Mouse (Mus musculus): ENCODE measurements around the gene Zfp821. TPM values are rescaled to one million over a fixed set of nuclear protein-coding genes. Genes with fewer than 3 reads are reported as not detected.

Zfp821 gene
- polyA plus RNA-seq, 1 experiment from 2014 or later = 13.2 TPM

DNA sequence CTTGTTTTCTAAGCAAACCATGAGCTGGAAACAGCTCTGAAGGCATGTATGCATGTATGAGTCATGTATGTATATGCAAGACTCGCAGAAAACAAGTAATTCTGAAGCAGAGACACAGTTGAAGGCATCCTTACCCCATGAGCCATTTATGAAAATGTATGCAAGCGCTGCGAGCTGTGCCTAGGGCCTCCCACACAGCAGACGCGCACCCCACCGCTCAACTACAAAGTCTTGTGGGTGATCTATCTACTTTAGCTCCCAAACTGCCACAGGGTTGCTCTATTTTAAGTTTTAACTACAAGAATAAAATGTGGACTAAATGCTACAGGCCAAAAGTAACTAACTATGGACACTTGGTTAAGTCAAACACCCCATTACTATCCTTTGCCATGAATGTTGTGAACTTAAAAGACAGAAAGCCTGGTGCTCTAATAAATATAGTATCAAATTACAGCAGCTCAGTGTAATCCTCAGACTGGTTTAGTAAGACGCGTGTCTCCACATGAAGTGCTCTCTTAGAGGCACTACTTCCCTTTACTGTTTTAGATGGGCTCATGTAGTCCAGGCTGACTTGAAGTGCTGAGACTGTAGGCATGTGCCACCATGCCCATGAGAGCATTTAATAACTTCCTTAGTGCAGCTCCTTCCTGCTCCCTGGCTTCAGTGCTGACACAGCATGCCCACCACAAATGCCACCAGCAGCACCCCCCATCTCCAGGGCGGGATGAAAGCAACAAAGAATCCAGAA lies 29.3 kb upstream of the Zfp821 start:
- DNase-seq (ENCODE audit: low spot score) (no peak), ATAC-seq (no peak)
- H3K9ac ChIP-seq (replicated peaks; ENCODE audit: low read depth) = no peak overlapping the region
- 92% methylated on average over 9 of the region's 9 CpGs for WGBS
- H3K9me3 ChIP-seq (ENCODE audit: low read length) = no peaks in the 10 kb centered on the region
- H3K4me1 ChIP-seq (ENCODE audit: insufficient read depth, low read depth, low read length) = no peaks in the 10 kb centered on the region
- H3K36me3 ChIP-seq (ENCODE audit: insufficient read depth, low read length) = peaks cover 57% of the 10 kb centered on the region
- no peak overlapping the region for H3K27ac ChIP-seq (ENCODE audit: low read length)
- TF ChIP-seq CTCF (IDR thresholded peaks at IDR 0.05) = no peak
- TF ChIP-seq EP300 (IDR thresholded peaks at IDR 0.05) = no peak
- no peak overlapping the region for H3K4me2 ChIP-seq (replicated peaks; ENCODE audit: low read depth, low read length)
- no peak overlapping the region for H3K4me3 ChIP-seq (ENCODE audit: low read depth, low read length)
- H3K27me3 ChIP-seq (replicated peaks; ENCODE audit: insufficient read depth, low read length) = no peaks in the 10 kb centered on the region

DNA sequence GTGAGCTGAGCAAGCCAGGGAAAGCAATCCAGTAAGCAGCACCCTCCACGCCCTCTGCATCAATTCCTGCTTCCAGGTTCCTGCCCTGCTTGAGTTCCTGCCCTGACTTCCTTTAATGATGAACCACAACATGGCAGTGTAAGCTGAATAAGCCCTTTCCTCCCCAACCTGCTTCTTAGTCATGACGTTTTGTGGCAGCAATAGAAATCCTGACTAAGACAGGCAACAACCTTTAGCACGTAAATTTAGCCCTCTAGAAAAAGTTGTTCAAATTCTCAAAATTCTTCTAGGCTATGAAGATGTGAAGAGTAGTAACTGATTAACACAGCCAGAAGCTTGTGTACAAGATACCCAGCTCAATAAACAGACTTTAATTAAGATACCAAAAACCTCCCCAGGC lies 23.8 kb upstream of the Zfp821 start:
- Histone ChIP-seq H3K4me3 (ENCODE audit: low read depth, low read length) (no peak overlapping the region), H3K4me1 (ENCODE audit: insufficient read depth, low read depth, low read length) (no peaks in the 10 kb centered on the region), H3K4me2 (replicated peaks; ENCODE audit: low read depth, low read length) (no peak overlapping the region), H3K27me3 (replicated peaks; ENCODE audit: insufficient read depth, low read length) (no peaks in the 10 kb centered on the region), H3K27ac (ENCODE audit: low read length) (no peak overlapping the region), H3K9me3 (ENCODE audit: low read length) (no peaks in the 10 kb centered on the region), H3K9ac (replicated peaks; ENCODE audit: low read depth) (no peak overlapping the region), H3K36me3 (ENCODE audit: insufficient read depth, low read length) (peaks cover 40% of the 10 kb centered on the region)
- no peak for TF ChIP-seq CTCF (IDR thresholded peaks at IDR 0.05)
- TF ChIP-seq EP300 (IDR thresholded peaks at IDR 0.05) = no peak
- ATAC-seq = no peak
- DNase-seq (ENCODE audit: low spot score) = no peak
- 51% methylated on average over 3 of the region's 3 CpGs for WGBS

DNA sequence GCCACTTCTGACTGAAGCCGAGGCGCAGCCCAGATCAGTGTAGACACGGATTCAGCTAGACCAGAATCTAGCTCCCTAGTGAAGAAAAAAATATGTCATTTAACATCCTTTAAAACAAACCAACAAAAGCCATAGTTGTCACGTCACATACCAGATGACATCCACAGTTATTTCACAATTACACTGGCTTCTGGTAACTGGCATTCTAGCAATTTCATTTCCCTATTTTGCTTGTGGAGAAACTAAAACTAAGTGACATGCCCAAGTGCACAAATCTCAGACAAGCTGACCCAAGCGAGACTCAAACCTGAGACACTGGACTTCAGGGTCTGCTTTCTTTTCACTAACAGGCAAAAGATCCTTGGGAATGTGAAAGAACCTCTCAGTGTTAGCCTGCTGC lies 23.2 kb upstream of the Zfp821 start:
- Histone ChIP-seq H3K4me3 (ENCODE audit: low read depth, low read length) (no peak overlapping the region), H3K9me3 (ENCODE audit: low read length) (no peaks in the 10 kb centered on the region), H3K36me3 (ENCODE audit: insufficient read depth, low read length) (peaks cover 35% of the 10 kb centered on the region), H3K4me2 (replicated peaks; ENCODE audit: low read depth, low read length) (no peak overlapping the region), H3K27ac (ENCODE audit: low read length) (no peak overlapping the region), H3K27me3 (replicated peaks; ENCODE audit: insufficient read depth, low read length) (no peaks in the 10 kb centered on the region), H3K9ac (replicated peaks; ENCODE audit: low read depth) (no peak overlapping the region), H3K4me1 (ENCODE audit: insufficient read depth, low read depth, low read length) (no peaks in the 10 kb centered on the region)
- ATAC-seq (no peak), DNase-seq (ENCODE audit: low spot score) (peak; percentile 40)
- 91% methylated on average over 5 of the region's 5 CpGs for WGBS
- no peak for TF ChIP-seq EP300 (IDR thresholded peaks at IDR 0.05)
- TF ChIP-seq CTCF (IDR thresholded peaks at IDR 0.05) = no peak

DNA sequence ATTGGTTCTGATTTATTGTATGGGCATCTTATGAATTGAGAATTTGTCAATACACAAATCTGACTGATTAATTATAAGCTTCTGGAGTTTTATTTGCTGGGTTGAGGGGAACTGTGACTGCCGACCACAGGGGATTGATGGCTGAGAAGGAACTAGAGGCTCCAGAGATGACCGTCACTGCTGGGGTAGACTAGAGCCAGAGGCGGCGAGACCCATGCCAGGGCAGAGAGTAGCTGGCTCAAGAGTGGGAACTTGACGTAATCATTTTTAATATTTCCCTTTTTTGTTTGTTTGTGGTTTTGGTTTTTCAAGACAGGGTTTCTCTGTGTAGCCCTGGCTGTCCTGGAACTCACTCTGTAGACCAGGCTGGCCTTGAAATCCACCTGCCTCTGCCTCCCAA lies 18.1 kb upstream of the Zfp821 start:
- Histone ChIP-seq H3K27me3 (replicated peaks; ENCODE audit: insufficient read depth, low read length) (no peaks in the 10 kb centered on the region), H3K9me3 (ENCODE audit: low read length) (no peaks in the 10 kb centered on the region), H3K4me2 (replicated peaks; ENCODE audit: low read depth, low read length) (no peak overlapping the region), H3K36me3 (ENCODE audit: insufficient read depth, low read length) (peaks cover 5% of the 10 kb centered on the region; the same call in 1 of the 2 replicates), H3K4me3 (ENCODE audit: low read depth, low read length) (no peak overlapping the region), H3K9ac (replicated peaks; ENCODE audit: low read depth) (no peak overlapping the region), H3K4me1 (ENCODE audit: insufficient read depth, low read depth, low read length) (peaks cover 7% of the 10 kb centered on the region), H3K27ac (ENCODE audit: low read length) (no peak overlapping the region)
- ATAC-seq = no peak
- WGBS = 84% methylated on average over 5 of the region's 5 CpGs
- TF ChIP-seq EP300 (IDR thresholded peaks at IDR 0.05) (no peak), CTCF (IDR thresholded peaks at IDR 0.05) (no peak)
- no peak for DNase-seq (ENCODE audit: low spot score)

DNA sequence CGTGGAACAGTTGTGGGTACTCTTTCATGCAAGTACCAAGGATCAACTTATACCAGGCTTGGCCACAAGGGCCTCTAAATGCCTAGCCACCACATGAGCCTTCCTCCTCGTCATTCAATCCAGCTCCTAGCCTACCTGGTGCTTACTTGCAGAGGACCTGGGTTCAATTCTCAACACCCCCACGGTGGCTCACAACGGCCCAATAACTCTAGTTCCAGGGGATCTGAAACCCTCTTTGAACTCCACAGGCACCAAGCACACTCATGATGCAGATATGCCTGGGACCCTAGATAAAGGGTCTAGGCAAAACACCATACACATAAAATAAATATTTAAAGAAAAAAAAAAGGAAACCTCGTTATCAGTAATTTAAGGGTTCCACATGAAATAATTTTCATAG lies 13.6 kb upstream of the Zfp821 start:
- TF ChIP-seq CTCF (IDR thresholded peaks at IDR 0.05) = peak; percentile 38
- no peak for TF ChIP-seq EP300 (IDR thresholded peaks at IDR 0.05)
- Histone ChIP-seq H3K9ac (replicated peaks; ENCODE audit: low read depth) (no peak overlapping the region), H3K36me3 (ENCODE audit: insufficient read depth, low read length) (no peaks in the 10 kb centered on the region), H3K9me3 (ENCODE audit: low read length) (no peaks in the 10 kb centered on the region), H3K27ac (ENCODE audit: low read length) (no peak overlapping the region), H3K27me3 (replicated peaks; ENCODE audit: insufficient read depth, low read length) (no peaks in the 10 kb centered on the region), H3K4me3 (ENCODE audit: low read depth, low read length) (peak overlapping the region; percentile 98), H3K4me2 (replicated peaks; ENCODE audit: low read depth, low read length) (peak overlapping the region; percentile 62), H3K4me1 (ENCODE audit: insufficient read depth, low read depth, low read length) (peaks cover 7% of the 10 kb centered on the region)
- DNase-seq (ENCODE audit: low spot score) = peak; percentile 15
- ATAC-seq = no peak
- 33% methylated on average over 5 of the region's 5 CpGs for WGBS

DNA sequence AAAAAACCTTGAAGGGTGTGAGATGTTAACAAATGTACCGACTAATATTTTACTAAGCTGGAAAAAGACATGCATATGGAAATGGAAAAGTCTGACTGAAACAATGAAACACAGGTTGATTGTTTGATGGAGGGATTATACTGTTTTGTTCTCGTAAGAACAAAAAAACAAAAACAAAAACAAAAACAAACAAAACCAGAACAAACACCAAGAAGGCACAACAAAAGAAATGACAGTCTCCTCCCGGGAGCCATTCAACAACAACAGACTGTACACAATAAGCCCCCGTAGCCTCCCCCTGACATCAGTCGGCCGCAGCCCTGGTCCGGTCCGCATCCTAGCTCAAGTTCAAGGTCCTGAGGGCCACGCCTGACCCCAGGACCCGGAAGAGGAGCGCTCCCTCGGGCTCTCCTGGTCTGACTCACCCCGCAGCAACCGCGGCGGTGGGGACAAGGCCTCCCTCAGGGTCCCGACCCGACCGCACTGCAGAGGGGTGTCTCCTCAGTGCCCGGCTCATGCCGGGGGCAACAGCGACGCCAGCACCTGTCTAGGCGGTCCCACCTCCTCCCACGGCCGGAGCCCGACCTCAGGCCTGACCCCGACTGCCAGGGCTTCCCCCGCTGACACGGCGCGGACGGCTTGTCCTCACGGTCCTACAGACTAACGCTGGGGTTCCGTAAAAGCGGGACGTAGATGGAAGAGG lies 12.8 kb upstream of the Zfp821 start:
- peak overlapping the region; percentile 85 for H3K27ac ChIP-seq (ENCODE audit: low read length)
- H3K27me3 ChIP-seq (replicated peaks; ENCODE audit: insufficient read depth, low read length) = no peaks in the 10 kb centered on the region
- H3K36me3 ChIP-seq (ENCODE audit: insufficient read depth, low read length) = no peaks in the 10 kb centered on the region
- DNase-seq (ENCODE audit: low spot score) (peak; percentile 68), ATAC-seq (peak; percentile 66)
- H3K4me1 ChIP-seq (ENCODE audit: insufficient read depth, low read depth, low read length) = peaks cover 7% of the 10 kb centered on the region
- H3K9ac ChIP-seq (replicated peaks; ENCODE audit: low read depth) = peak overlapping the region; percentile 89
- TF ChIP-seq CTCF (IDR thresholded peaks at IDR 0.05) = no peak
- no peak for TF ChIP-seq EP300 (IDR thresholded peaks at IDR 0.05)
- peak overlapping the region; percentile 62 for H3K4me2 ChIP-seq (replicated peaks; ENCODE audit: low read depth, low read length)
- 0% methylated on average over 36 of the region's 38 CpGs for WGBS
- peak overlapping the region; percentile 98 for H3K4me3 ChIP-seq (ENCODE audit: low read depth, low read length)
- no peaks in the 10 kb centered on the region for H3K9me3 ChIP-seq (ENCODE audit: low read length)

All from lung, postnatal 0 days (tissue).